Mouse (Mus musculus): Measurements from ENCODE around the gene Col17a1.

DNA sequence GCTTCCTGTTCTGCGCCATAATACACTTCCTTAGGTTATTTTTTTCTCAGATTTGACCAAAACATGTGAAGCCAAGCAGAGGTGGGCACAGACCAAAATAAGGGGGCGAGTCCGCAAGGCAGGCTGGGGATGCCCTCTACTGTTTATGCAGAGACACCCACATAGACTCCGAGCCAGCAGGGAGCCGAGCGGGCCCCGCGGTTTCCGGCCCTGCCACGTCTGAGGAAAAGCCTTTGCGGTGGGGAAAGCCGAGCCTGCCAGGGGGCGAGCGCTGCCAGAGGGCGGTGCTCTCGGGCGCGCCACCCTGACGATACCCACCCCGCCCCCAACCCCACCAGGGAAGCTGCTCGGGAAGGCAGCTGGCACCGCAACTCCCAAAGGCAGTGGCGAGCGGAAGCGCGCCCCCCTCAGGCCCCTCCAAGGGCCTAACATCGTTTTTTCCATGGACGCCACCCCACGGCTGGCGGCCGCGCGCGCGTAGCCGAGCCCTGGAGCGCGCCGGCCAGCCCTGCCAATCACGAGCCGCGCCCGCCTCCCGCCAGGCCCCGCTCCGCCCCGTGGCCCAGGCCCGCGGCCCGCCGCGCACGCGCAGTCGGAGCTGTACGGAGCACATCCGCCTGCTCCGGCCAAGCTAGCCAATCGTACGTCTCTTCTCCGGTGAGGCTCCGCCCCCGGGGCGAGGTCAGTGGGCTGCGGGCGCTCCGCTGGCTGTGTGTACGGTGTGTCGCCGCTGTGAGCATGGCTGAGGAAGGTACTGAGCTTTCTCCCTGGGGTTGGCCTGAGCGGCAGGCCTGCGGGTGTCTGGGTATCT lies 39.4 kb upstream of the Col17a1 start, which contains the start of gene Sfr1:
- TF ChIP-seq GATA2 (IDR thresholded peaks at IDR 0.05; ENCODE audit: borderline replicate concordance, low read depth, low read length) (no peak), POLR2AphosphoS5 (IDR thresholded peaks at IDR 0.05; ENCODE audit: insufficient replicate concordance, low read depth, low read length) (no peak), CTCF (IDR thresholded peaks at IDR 0.05; ENCODE audit: low read depth, low read length) (no peak), TAL1 (conservative IDR thresholded peaks at IDR 0.05; ENCODE audit: low read depth, low read length) (no peak), GATA1 (IDR thresholded peaks at IDR 0.05; ENCODE audit: borderline replicate concordance, low read length) (no peak)
